Mouse (Mus musculus) liver, adult 2 months (tissue): ENCODE results near the gene 4930404N11Rik. TPM values are rescaled to one million over a fixed set of nuclear protein-coding genes. Genes with fewer than 3 reads are reported as not detected.

Source experiments
- DNase-seq: peaks from one replicate; pipeline ENCODE4 v3.0.0-alpha.2; 2011; ENCODE audit warnings: low read depth, low spot score; ENCODE audit errors: extremely low read depth
- H3K27ac ChIP-seq: fragments of 200-500 bp; replicated peaks from 2 replicates; pipeline ENCODE4 v1.5.1; 2012; ENCODE audit warnings: low read depth, mild to moderate bottlenecking, control low read depth, inconsistent platforms, low read length; ENCODE audit not compliant: insufficient read depth
- H3K27me3 ChIP-seq: fragments of 200-500 bp; 2 replicates; pipeline ENCODE4 v1.6.1; 2012; ENCODE audit warnings: mild to moderate bottlenecking, moderate library complexity, low read length, inconsistent platforms; ENCODE audit not compliant: control insufficient read depth, insufficient read depth
- H3K36me3 ChIP-seq: fragments of 200-500 bp; 2 replicates; pipeline ENCODE4 v1.6.1; 2012; ENCODE audit warnings: low read length, inconsistent platforms; ENCODE audit not compliant: control insufficient read depth, insufficient read depth
- H3K4me1 ChIP-seq: fragments of 200-500 bp; 2 replicates; pipeline ENCODE4 v1.6.1; 2011; ENCODE audit warnings: low read length; ENCODE audit not compliant: control insufficient read depth, insufficient read depth
- H3K4me3 ChIP-seq: fragments of 200-500 bp; 2 replicates; pipeline ENCODE4 v1.5.1; 2011; ENCODE audit warnings: low read depth, mild to moderate bottlenecking, control low read depth, low read length, moderate library complexity; ENCODE audit not compliant: insufficient read depth
- H3K79me2 ChIP-seq: fragments of 200-500 bp; 2 replicates; pipeline ENCODE4 v1.6.1; 2012; ENCODE audit warnings: inconsistent platforms, mild to moderate bottlenecking, low read length, moderate library complexity; ENCODE audit not compliant: control insufficient read depth, insufficient read depth
- H3K9ac ChIP-seq: fragments of 200-500 bp; 2 replicates; pipeline ENCODE4 v1.6.1; 2012; ENCODE audit warnings: low read depth, mild to moderate bottlenecking, control low read depth, inconsistent platforms, low read length
- CTCF ChIP-seq: fragments of 200-500 bp; IDR thresholded peaks from 2 replicates; pipeline ENCODE4 v1.5.1; 2011; ENCODE audit warnings: low read depth, low read length, control low read depth
- POLR2A ChIP-seq: fragments of 200-500 bp; IDR thresholded peaks from 2 replicates; pipeline ENCODE4 v1.6.1; 2011; ENCODE audit warnings: low read length, control low read depth; ENCODE audit not compliant: insufficient read depth; ENCODE audit errors: extremely low read depth
- WGBS: fragments of 180-500 bp; shearing (Covaris S2); methylation state at CpG from one replicate; pipeline ENCODE4 v1.1.7; 2018; 5-methylcytosine and 5-hydroxymethylcytosine counted together
- polyA plus RNA-seq: library from polyadenylated mRNA; depleted of rRNA; stranded (reverse); fragments of >200 nt; gene quantifications from 2 replicates; pipeline ENCODE4 v1.2.3, GENCODE M21; 2012
- total RNA-seq: library from RNA; depleted of rRNA; stranded (reverse); fragments of >200 nt; gene quantifications from 2 replicates; pipeline ENCODE4 v1.2.3, GENCODE M21; 2014

Gene 4930404N11Rik
- total and polyA plus RNA-seq, 2 experiments = 0.12 TPM; not detected in 1

DNA sequence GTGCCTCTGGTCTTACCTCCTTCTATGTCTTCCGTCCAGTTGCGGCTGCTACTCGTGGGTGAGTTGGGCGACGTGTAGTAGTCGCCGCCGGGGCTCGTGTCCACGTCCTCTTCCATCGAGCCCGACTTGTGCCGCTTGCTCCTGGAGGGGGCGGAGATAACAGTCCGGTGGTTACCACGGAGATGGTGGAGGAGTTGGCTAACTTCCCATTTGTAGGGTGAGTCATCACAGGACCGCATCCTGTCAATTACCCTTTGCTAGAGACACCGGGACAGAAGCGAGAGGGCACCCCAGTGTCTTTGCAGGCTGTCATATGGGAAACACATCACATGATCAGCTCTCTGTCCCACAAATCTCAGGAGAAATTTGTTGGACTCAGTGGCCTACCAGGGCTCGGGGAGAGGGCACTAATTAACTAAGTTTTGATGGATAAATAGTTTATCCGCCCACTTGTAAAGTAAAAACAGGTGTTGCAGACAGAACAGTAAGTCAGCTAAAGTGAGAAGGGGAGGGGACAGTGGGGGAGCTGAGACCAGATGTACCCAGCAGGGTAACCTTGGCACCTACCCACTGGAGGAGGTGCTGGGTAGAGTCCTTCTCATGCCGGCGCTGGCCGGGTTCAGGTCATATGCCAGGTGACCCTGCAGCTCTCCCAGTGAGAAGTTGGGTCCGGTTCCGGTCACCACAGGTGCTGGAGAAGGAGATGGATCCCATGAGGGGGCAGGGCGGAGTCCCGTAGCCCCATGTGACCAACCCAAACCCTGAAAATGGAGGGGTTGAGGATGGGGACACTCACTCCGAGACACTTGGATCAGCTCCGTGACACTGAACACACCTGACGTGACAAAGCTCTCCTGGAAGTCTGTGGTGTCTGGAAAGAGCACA is 42.2 kb upstream of the 4930404N11Rik start:
- Histone ChIP-seq H3K36me3 (peaks cover 19% of the 10 kb centered on the region; the same call in 1 of the 2 replicates), H3K27ac (peak overlapping the region; percentile 11), H3K9ac (no peak overlapping the region), H3K4me1 (peaks cover 42% of the 10 kb centered on the region), H3K27me3 (no peaks in the 10 kb centered on the region), H3K79me2 (peaks cover 3% of the 10 kb centered on the region; the same call in 1 of the 2 replicates), H3K4me3 (no peak overlapping the region)
- DNase-seq = peak; percentile 55
- WGBS = 53% methylated on average over 31 of the region's 31 CpGs
- TF ChIP-seq CTCF = no peak
- TF ChIP-seq POLR2A = no peak

GRCm38 (mm10) chr10:81406504-81407440 is 41.2 kb upstream of the 4930404N11Rik start:
- peaks cover 3% of the 10 kb centered on the region; the same call in 1 of the 2 replicates for H3K79me2 ChIP-seq
- no peak for TF ChIP-seq POLR2A
- TF ChIP-seq CTCF = no peak
- no peak overlapping the region for H3K27ac ChIP-seq
- peaks cover 38% of the 10 kb centered on the region for H3K4me1 ChIP-seq
- no peaks in the 10 kb centered on the region for H3K27me3 ChIP-seq
- H3K4me3 ChIP-seq = no peak overlapping the region
- no peak for DNase-seq
- WGBS = 74% methylated on average over 24 of the region's 24 CpGs
- peaks cover 19% of the 10 kb centered on the region; the same call in 1 of the 2 replicates for H3K36me3 ChIP-seq
- no peak overlapping the region for H3K9ac ChIP-seq

- TF ChIP-seq POLR2A = no peak
- TF ChIP-seq CTCF = no peak
- Histone ChIP-seq H3K4me1 (peaks cover 28% of the 10 kb centered on the region), H3K79me2 (peaks cover 3% of the 10 kb centered on the region; the same call in 1 of the 2 replicates), H3K27me3 (no peaks in the 10 kb centered on the region), H3K27ac (0 out of 2 replicates have a peak overlapping the region, but pooled peaks have one; percentile 6), H3K9ac (no peak overlapping the region), H3K36me3 (peaks cover 21% of the 10 kb centered on the region; the same call in 1 of the 2 replicates), H3K4me3 (no peak overlapping the region)
- 65% methylated on average over 13 of the region's 13 CpGs for WGBS
- DNase-seq = no peak
Measured at GRCm38 (mm10) chr10:81405588-81406201, 40.1 kb upstream of the 4930404N11Rik start.

GRCm38 (mm10) chr10:81404720-81405119 is 39.1 kb upstream of the 4930404N11Rik start:
- WGBS = 78% methylated on average over 18 of the region's 18 CpGs
- Histone ChIP-seq H3K4me3 (no peak overlapping the region), H3K9ac (no peak overlapping the region), H3K36me3 (peaks cover 25% of the 10 kb centered on the region; the same call in 1 of the 2 replicates), H3K79me2 (peaks cover 6% of the 10 kb centered on the region; the same call in 1 of the 2 replicates), H3K27ac (no peak overlapping the region), H3K4me1 (peaks cover 20% of the 10 kb centered on the region), H3K27me3 (no peaks in the 10 kb centered on the region)
- DNase-seq = no peak
- TF ChIP-seq CTCF (no peak), POLR2A (no peak)

DNA sequence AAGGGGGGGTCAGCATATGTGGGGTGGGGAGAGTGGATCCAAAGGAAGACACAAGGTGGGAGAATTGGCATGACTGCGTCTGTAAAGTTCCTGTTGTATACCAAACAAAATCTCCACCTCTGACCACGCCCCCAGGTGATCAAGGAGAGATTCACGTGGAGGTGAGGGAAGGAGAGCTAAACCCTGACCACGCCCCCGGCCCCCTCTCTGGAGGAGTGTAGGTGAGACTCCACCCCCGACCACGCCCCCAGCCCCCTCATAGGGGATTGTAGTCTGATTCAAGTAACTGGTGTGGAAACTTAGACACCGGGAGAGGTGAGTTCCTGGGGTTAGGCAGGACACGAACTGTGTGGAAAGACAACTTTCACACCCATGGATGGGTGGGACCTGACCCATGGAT is 38.5 kb upstream of the 4930404N11Rik start:
- Histone ChIP-seq H3K27me3 (no peaks in the 10 kb centered on the region), H3K36me3 (peaks cover 30% of the 10 kb centered on the region; the same call in 1 of the 2 replicates), H3K4me1 (peaks cover 13% of the 10 kb centered on the region), H3K79me2 (peaks cover 6% of the 10 kb centered on the region; the same call in 1 of the 2 replicates), H3K4me3 (no peak overlapping the region), H3K9ac (no peak overlapping the region), H3K27ac (no peak overlapping the region)
- TF ChIP-seq CTCF (no peak), POLR2A (no peak)
- WGBS = 66% methylated on average over 9 of the region's 9 CpGs
- DNase-seq = no peak
